Mouse (Mus musculus): ENCODE measurements around the gene Gm7347. TPM values are rescaled to one million over a fixed set of nuclear protein-coding genes. Genes with fewer than 3 reads are reported as not detected.

Gm7347 gene
- polyA plus RNA-seq (2014; fragmentation: Illumina TruSeq; extraction: RNeasy Lipid Tissue Mini Kit (QIAGEN cat#74804); ENCODE audit: low read depth, low replicate concordance) = not detected

DNA sequence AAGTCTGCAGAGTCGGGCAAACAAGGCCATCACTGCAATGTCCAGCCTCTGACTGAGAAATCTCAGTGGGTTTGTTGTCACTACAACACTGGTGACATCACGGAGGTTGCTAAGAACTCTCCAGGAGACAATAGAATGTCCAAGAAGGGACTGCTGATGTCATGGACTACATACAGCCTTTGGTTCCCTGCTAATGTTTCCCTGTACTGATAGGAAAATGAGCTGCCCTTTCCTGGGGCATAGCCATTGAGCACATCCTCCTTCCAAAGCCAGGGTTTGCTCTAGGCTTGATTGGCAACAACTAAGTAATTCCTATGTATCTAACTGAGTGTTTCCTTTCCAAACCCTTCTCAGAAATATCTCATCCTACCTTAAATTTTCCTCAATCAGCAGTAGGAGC is at the start of gene Gm7347:
TSS of gene Gm7347 (minus strand) at position 101 of the 400 bp plus-strand sequence.

GRCm38 (mm10) chr5:26105262-26105661 is 46.9 kb upstream of the Gm7347 start, which contains the start of gene 5031410I06Rik:
TSS of gene 5031410I06Rik (minus strand) at chr5:26105362.

DNA sequence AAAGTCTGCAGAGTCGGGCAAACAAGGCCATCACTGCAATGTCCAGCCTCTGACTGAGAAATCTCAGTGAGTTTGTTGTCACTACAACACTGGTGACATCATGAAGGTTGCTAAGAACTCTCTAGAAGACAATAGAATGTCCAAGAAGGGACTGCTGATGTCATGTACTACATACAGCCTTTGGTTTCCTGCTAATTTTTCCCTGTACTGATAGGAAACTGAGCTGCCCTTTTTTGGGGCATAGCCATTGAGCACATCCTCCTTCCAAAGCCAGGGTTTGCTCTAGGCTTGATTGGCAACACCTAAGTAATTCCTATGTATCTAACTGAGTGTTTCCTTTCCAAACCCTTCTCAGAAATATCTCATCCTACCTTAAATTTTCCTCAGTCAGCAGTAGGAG is 30.8 kb upstream of the Gm7347 start, which contains the start of gene Gm10471:
TSS of gene Gm10471 (minus strand) at position 101 of the 400 bp plus-strand sequence.

DNA sequence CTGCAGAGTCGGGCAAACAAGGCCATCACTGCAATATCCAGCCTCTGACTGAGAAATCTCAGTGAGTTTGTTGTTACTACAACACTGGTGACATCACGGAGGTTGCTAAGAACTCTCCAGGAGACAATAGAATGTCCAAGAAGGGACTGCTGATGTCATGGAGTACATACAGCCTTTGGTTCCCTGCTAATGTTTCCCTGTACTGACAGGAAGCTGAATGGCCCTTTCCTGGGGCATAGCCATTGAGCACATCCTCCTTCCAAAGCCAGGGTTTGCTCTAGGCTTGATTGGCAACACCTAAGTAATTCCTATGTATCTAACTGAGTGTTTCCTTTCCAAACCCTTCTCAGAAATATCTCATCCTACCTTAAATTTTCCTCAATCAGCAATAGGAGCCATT is 18.9 kb downstream of the Gm7347 start, which contains the start of gene Speer4a:
TSS of gene Speer4a (minus strand) at position 101 of the 400 bp plus-strand sequence.

GRCm38 (mm10) chr5:26022816-26023215 is 35.6 kb downstream of the Gm7347 start, which contains the start of gene Gm5862:
TSS of gene Gm5862 (minus strand) at chr5:26022916.

GRCm38 (mm10) chr5:26004698-26005097 is 53.7 kb downstream of the Gm7347 start, which contains the start of gene Gm1979:
TSS of gene Gm1979 (minus strand) at chr5:26004798.

Other genes with a start within 250 kb of the Gm7347 start
- not detected for gene Gm21663, start 116.2 kb downstream of the Gm7347 start, polyA plus RNA-seq (2014; fragmentation: Illumina TruSeq; extraction: RNeasy Lipid Tissue Mini Kit (QIAGEN cat#74804); ENCODE audit: low read depth, low replicate concordance)
- not detected for gene Gm21671, start 104.2 kb downstream of the Gm7347 start, polyA plus RNA-seq (2014; fragmentation: Illumina TruSeq; extraction: RNeasy Lipid Tissue Mini Kit (QIAGEN cat#74804); ENCODE audit: low read depth, low replicate concordance)
- gene Gm21680, start 85.9 kb downstream of the Gm7347 start, polyA plus RNA-seq (2014; fragmentation: Illumina TruSeq; extraction: RNeasy Lipid Tissue Mini Kit (QIAGEN cat#74804); ENCODE audit: low read depth, low replicate concordance) = not detected
- gene Gm21698, start 69.9 kb downstream of the Gm7347 start, polyA plus RNA-seq (2014; fragmentation: Illumina TruSeq; extraction: RNeasy Lipid Tissue Mini Kit (QIAGEN cat#74804); ENCODE audit: low read depth, low replicate concordance) = not detected
- gene Gm1979, start 53.8 kb downstream of the Gm7347 start, polyA plus RNA-seq (2014; fragmentation: Illumina TruSeq; extraction: RNeasy Lipid Tissue Mini Kit (QIAGEN cat#74804); ENCODE audit: low read depth, low replicate concordance) = not detected
- gene Gm5862, start 35.7 kb downstream of the Gm7347 start, polyA plus RNA-seq (2014; fragmentation: Illumina TruSeq; extraction: RNeasy Lipid Tissue Mini Kit (QIAGEN cat#74804); ENCODE audit: low read depth, low replicate concordance) = not detected
- not detected for gene Speer4a, start 19.0 kb downstream of the Gm7347 start, polyA plus RNA-seq (2014; fragmentation: Illumina TruSeq; extraction: RNeasy Lipid Tissue Mini Kit (QIAGEN cat#74804); ENCODE audit: low read depth, low replicate concordance)
- gene Gm10471, start 30.7 kb upstream of the Gm7347 start, polyA plus RNA-seq (2014; fragmentation: Illumina TruSeq; extraction: RNeasy Lipid Tissue Mini Kit (QIAGEN cat#74804); ENCODE audit: low read depth, low replicate concordance) = not detected
- not detected for gene 5031410I06Rik, start 46.8 kb upstream of the Gm7347 start, polyA plus RNA-seq (2014; fragmentation: Illumina TruSeq; extraction: RNeasy Lipid Tissue Mini Kit (QIAGEN cat#74804); ENCODE audit: low read depth, low replicate concordance)
- not detected for gene Gm10220, start 62.8 kb upstream of the Gm7347 start, polyA plus RNA-seq (2014; fragmentation: Illumina TruSeq; extraction: RNeasy Lipid Tissue Mini Kit (QIAGEN cat#74804); ENCODE audit: low read depth, low replicate concordance)
- 0.38 TPM for gene Gm7361, start 199.1 kb upstream of the Gm7347 start, polyA plus RNA-seq (2014; fragmentation: Illumina TruSeq; extraction: RNeasy Lipid Tissue Mini Kit (QIAGEN cat#74804); ENCODE audit: low read depth, low replicate concordance)

All from sigmoid colon, adult 10 weeks (tissue).